In the genomic region with DNA sequence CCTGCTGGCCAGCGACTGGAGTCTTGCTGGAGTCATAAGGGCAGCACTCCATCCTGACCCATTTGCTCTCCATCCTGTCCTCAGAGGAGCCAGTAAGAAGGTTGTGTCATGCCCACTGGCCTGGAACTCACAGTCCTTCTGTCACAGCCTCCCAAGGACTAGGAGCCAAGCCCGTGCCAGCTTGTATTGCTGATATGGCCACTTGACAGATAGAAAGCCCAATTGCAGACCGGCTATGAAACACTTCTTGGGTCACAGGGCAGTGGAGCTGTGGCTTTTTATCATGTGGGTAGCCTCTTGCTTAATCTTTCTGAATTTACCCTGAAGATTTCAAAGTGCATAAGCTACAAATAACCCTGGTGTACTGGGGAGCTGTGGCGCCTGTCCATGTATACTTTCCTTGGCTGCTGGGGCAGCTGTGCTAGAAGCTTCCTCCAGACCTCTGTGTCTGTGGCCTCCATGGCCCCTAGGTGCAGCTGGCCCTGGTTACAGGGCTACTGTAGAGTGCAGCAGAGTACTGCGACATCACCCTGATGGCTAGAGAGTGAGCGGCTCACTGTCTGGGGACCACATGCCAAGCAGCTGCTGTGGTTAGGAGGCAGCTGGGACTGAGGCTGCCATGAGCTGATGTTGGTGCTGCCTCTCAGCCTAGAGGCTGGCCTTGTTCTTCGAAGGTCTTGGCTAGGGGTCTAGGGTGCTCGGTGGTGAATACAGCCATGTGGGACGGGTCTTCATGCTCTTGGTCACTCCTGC, we compare ENCODE assay signal across 11 mouse cellular contexts. TPM values are rescaled to one million over a fixed set of nuclear protein-coding genes. Genes with fewer than 3 reads are reported as not detected.
DNase-seq lines count a peak whose midpoint lies in the region; ATAC-seq lines count a peak whose summit lies in the region.
"Had no signal": no experiment of that assay in that cellular context is flagged by ENCODE, and none has a peak within 500 bp of the region (broad histone marks: within the 10 kb centered on the region; RNA-seq: fewer than 3 reads in every experiment).

No protein-coding gene starts in this region.

- 70% methylated on average over 9 of the region's 9 CpGs for WGBS in heart, embryonic 16.5 days
- 94% methylated on average over 9 of the region's 9 CpGs for WGBS in forebrain, embryonic 10.5 days

- no peak overlapping the region for H3K4me3 ChIP-seq in heart, embryonic 16.5 days (ENCODE audit: low read length)
- H3K4me3 ChIP-seq in forebrain, embryonic 10.5 days, result no peak overlapping the region

- H3K4me1 ChIP-seq in heart, embryonic 16.5 days (ENCODE audit: control insufficient read depth, insufficient read depth, low read length), result peaks cover 50% of the 10 kb centered on the region
- peaks cover 15% of the 10 kb centered on the region for H3K4me1 ChIP-seq in forebrain, embryonic 10.5 days

- no peaks in the 10 kb centered on the region for H3K27me3 ChIP-seq in heart, embryonic 16.5 days (ENCODE audit: control insufficient read depth, insufficient read depth, low read length)
- no peaks in the 10 kb centered on the region for H3K27me3 ChIP-seq in forebrain, embryonic 10.5 days (ENCODE audit: poor library complexity, severe bottlenecking)

- H3K9ac ChIP-seq in heart, embryonic 16.5 days (ENCODE audit: low read length), result no peak overlapping the region

- DNase-seq in lung, adult 18-20 months, result peak; percentile 35 to 52
- DNase-seq in lung, postnatal 14 days, result no peak
- DNase-seq in adrenal gland, postnatal 25 days, result peak; percentile 58
- peak; percentile 27 for DNase-seq in lung, postnatal 25 days (ENCODE audit: low spot score)
- DNase-seq in forebrain, embryonic 10.5 days (ENCODE audit: extremely low spot score, low spot score), result no peak
- DNase-seq in yolk sac, embryonic 10.5 days (ENCODE audit: low spot score), result no peak
- no peak for DNase-seq in urinary bladder, postnatal 10 days (ENCODE audit: low spot score)
- DNase-seq: right cerebral cortex, postnatal 25 days; thymus, postnatal 25 days had no signal

- peaks cover 10% of the 10 kb centered on the region for H3K36me3 ChIP-seq in heart, embryonic 16.5 days (ENCODE audit: control insufficient read depth, insufficient read depth)
- H3K36me3 ChIP-seq in forebrain, embryonic 10.5 days (replicated peaks), result peaks cover 85% of the 10 kb centered on the region

- no peaks in the 10 kb centered on the region for H3K9me3 ChIP-seq in heart, embryonic 16.5 days (replicated peaks; ENCODE audit: control insufficient read depth, low read length)
- no peaks in the 10 kb centered on the region for H3K9me3 ChIP-seq in forebrain, embryonic 10.5 days

- peak; percentile 62 for ATAC-seq in heart, embryonic 16.5 days (replicated peaks; ENCODE audit: extremely low read depth, insufficient read depth, low FRiP score)
- ATAC-seq: intestine, postnatal 0 days had no signal

- H3K4me2 ChIP-seq in heart, embryonic 16.5 days (ENCODE audit: low read depth, low read length), result no peak overlapping the region

- peak overlapping the region; percentile 76 for H3K27ac ChIP-seq in heart, embryonic 16.5 days (ENCODE audit: low read length)
- no peak overlapping the region for H3K27ac ChIP-seq in forebrain, embryonic 10.5 days

RNA-seq across cellular contexts. Expression of gene Rgs12, which starts 27.5 kb away (rescaled TPM):
- 33.3 and 42.1 TPM in 2 replicates for total RNA-seq in adrenal gland, postnatal 25 days (2021)
- polyA plus RNA-seq in heart, embryonic 16.5 days (2015; fragmentation: Nextera tagmentation; extraction: Ambion mirVana), result 30.0 and 34.2 TPM in 2 replicates
- polyA plus RNA-seq in forebrain, embryonic 10.5 days (2016; fragmentation: Nextera tagmentation; extraction: Ambion mirVana), result 57.6 and 59.8 TPM in 2 replicates

Comparison
In these comparisons a context has a peak if more than half of its experiments do, and no peak if none do; other contexts are left out.
1. DNase-seq: peak in lung, adult 18-20 months (2 of 2), adrenal gland, postnatal 25 days (single experiment) and lung, postnatal 25 days (single experiment); none in lung, postnatal 14 days (single experiment), forebrain, embryonic 10.5 days (single experiment), yolk sac, embryonic 10.5 days (single experiment) and urinary bladder, postnatal 10 days (single experiment).